Comparison of ENCODE assay signal across 22 mouse cellular contexts in the genomic region with DNA sequence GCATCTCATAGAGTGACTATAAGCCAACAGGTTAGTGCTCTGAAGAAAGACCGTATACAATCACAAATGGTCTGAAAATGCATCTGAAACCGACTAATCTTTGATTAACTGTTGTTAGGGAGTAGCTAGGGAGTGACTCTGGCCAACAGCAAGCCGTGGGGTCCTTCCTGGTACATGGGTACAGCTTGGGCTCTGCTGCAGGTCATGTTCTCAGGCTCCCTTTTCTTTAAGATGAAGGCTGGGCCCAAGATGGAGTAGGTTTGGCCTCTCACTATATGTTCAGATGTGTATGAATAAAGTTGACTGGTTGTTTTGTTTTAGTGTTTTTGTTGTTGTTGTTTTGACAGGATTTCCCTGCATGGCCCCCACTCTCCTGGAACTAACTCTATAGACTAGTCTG. TPM values are rescaled to one million over a fixed set of nuclear protein-coding genes. Genes with fewer than 3 reads are reported as not detected.
"Had no signal": no experiment of that assay in that cellular context is flagged by ENCODE, and none has a peak within 500 bp of the region (broad histone marks: within the 10 kb centered on the region; RNA-seq: fewer than 3 reads in every experiment).

No protein-coding gene starts in this region.

- H3K4me3 ChIP-seq: lung, embryonic 15.5 days; megakaryocyte, embryonic 14.5 days; midbrain, embryonic 13.5 days; midbrain, embryonic 15.5 days; neural tube, embryonic 12.5 days; stomach, embryonic 15.5 days had no signal

- H3K27ac ChIP-seq: lung, embryonic 15.5 days; macrophage; midbrain, embryonic 13.5 days; midbrain, embryonic 15.5 days; neural tube, embryonic 12.5 days; stomach, embryonic 15.5 days; stomach, postnatal 0 days had no signal

- H3K9me3 ChIP-seq: lung, embryonic 15.5 days; megakaryocyte, embryonic 14.5 days; midbrain, embryonic 13.5 days; midbrain, embryonic 15.5 days; neural tube, embryonic 12.5 days; stomach, embryonic 15.5 days had no signal

- H3K27me3 ChIP-seq: lung, embryonic 15.5 days; midbrain, embryonic 13.5 days; midbrain, embryonic 15.5 days; neural tube, embryonic 12.5 days; stomach, embryonic 15.5 days had no signal

- H3K36me3 ChIP-seq: lung, embryonic 15.5 days; midbrain, embryonic 13.5 days; midbrain, embryonic 15.5 days; neural tube, embryonic 12.5 days; stomach, embryonic 15.5 days had no signal

- DNase-seq: liver, postnatal 0 days; lung, adult 2 months; lung, postnatal 14 days; lung, postnatal 36 days; right cerebral cortex, postnatal 14 days; thymus, adult 2 months; thymus, postnatal 25 days; thymus, postnatal 4 days had no signal

RNA-seq across cellular contexts. Expression of a gene that starts 14.8 kb away (rescaled TPM):
- total RNA-seq: megakaryocyte progenitor cell, adult 5-6 weeks; monocyte, adult 5-6 weeks; neutrophil, adult 5-6 weeks had no signal
- polyA plus RNA-seq: liver, postnatal 0 days; lung, adult 2 months; lung, postnatal 0 days; macrophage; midbrain, embryonic 11.5 days; spleen, adult 2 months; thymus, adult 2 months had no signal

RNA-seq across cellular contexts. Expression of a gene that starts 21.7 kb away (rescaled TPM):
- total RNA-seq: neutrophil, adult 5-6 weeks had no signal
- polyA plus RNA-seq: macrophage; midbrain, embryonic 11.5 days had no signal
